Mouse (Mus musculus) heart, embryonic 11.5 days (tissue): ENCODE results near the gene 2900011O08Rik. TPM values are rescaled to one million over a fixed set of nuclear protein-coding genes. Genes with fewer than 3 reads are reported as not detected.
"Not testable (repeated sequence)": the region's sequence is repeated elsewhere in the genome, so short reads cannot be mapped to it uniquely, and the experiment has no call there.

Source experiments
- ATAC-seq: fragments of 200-750 bp; cut with Nextera tagmentation; replicated peaks from 2 replicates; pipeline ENCODE4 v1.8.0; 2017; ENCODE audit warnings: moderate library complexity; ENCODE audit not compliant: insufficient number of reproducible peaks, low FRiP score, low TSS enrichment
- H3K27ac ChIP-seq: fragments of 300-500 bp; sonication (generic); 2 replicates; pipeline ENCODE4 v1.5.1; 2014; ENCODE audit warnings: mild to moderate bottlenecking, low read depth, low read length
- H3K27me3 ChIP-seq: fragments of 300-500 bp; sonication (generic); 2 replicates; pipeline ENCODE4 v1.6.1; 2014; ENCODE audit warnings: mild to moderate bottlenecking, low read length, mixed read lengths; ENCODE audit not compliant: control insufficient read depth, insufficient read depth
- H3K36me3 ChIP-seq: fragments of 300-500 bp; sonication (generic); 2 replicates; pipeline ENCODE4 v1.6.1; 2014; ENCODE audit warnings: mild to moderate bottlenecking, low read length, moderate library complexity, mixed read lengths; ENCODE audit not compliant: control insufficient read depth, insufficient read depth
- H3K4me1 ChIP-seq: fragments of 300-500 bp; sonication (generic); 2 replicates; pipeline ENCODE4 v1.6.1; 2014; ENCODE audit warnings: low read length; ENCODE audit not compliant: control insufficient read depth, insufficient read depth
- H3K4me2 ChIP-seq: fragments of 300-500 bp; sonication (generic); 2 replicates; pipeline ENCODE4 v1.6.1; 2014; ENCODE audit warnings: mild to moderate bottlenecking, moderate library complexity
- H3K4me3 ChIP-seq: fragments of 300-500 bp; sonication (generic); 2 replicates; pipeline ENCODE4 v1.5.1; 2014; ENCODE audit warnings: low read depth, low read length
- H3K9ac ChIP-seq: fragments of 300-500 bp; sonication (generic); 2 replicates; pipeline ENCODE4 v1.6.1; 2014; ENCODE audit warnings: mild to moderate bottlenecking, low read depth, low read length, moderate library complexity
- H3K9me3 ChIP-seq: fragments of 300-500 bp; sonication (generic); replicated peaks from 2 replicates; pipeline ENCODE4 v1.6.1; 2016; ENCODE audit warnings: low read length; ENCODE audit not compliant: control insufficient read depth
- WGBS: fragments of 180-500 bp; shearing (Covaris S2); extraction: QIAGEN DNeasy Blood & Tissue Kit; methylation state at CpG from one replicate; pipeline ENCODE4 v1.1.7; 2014; ENCODE audit not compliant: insufficient replicate concordance; 5-methylcytosine and 5-hydroxymethylcytosine counted together
- polyA plus RNA-seq: library from polyadenylated mRNA; unstranded; fragments of >200 nt; fragmentation: Nextera tagmentation; extraction: Ambion mirVana; gene quantifications from 2 replicates; pipeline ENCODE4 v1.2.1, GENCODE M21; 2014

The 2900011O08Rik gene
- polyA plus RNA-seq, 1 experiment from 2014 or later = 1.3 TPM

- Histone ChIP-seq H3K4me3 (no peak overlapping the region), H3K36me3 (no peaks in the 10 kb centered on the region), H3K27ac (no peak overlapping the region), H3K9me3 (no peaks in the 10 kb centered on the region), H3K27me3 (no peaks in the 10 kb centered on the region), H3K9ac (no peak overlapping the region), H3K4me1 (no peaks in the 10 kb centered on the region), H3K4me2 (no peak overlapping the region)
- WGBS = 33% methylated on average over 1 of the region's 1 CpGs
- ATAC-seq = no peak
Observed at GRCm38 (mm10) chr16:13962053-13962452, 24.4 kb upstream of the 2900011O08Rik start.

DNA sequence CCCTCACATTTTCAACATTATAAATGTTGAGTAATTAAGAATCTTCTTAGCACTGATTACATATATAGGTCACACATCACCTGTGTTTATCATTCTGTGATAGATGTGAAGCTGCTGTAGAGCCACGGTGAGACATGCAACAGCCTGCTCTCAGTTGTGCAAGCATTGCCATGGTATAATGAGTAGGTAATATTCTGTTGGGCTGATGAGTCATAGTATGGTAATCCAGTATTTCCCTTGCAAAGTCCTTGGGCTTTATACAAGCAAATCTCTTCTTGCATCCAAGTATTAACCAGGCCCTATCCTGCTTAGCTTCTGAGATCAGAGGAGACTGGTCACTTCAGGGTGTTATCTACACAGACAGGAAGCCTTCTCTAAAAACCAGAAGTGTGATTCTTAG, 17.3 kb upstream of the 2900011O08Rik start:
- H3K36me3 ChIP-seq = no peaks in the 10 kb centered on the region
- 79% methylated on average over 1 of the region's 1 CpGs for WGBS
- H3K4me2 ChIP-seq = no peak overlapping the region
- no peak overlapping the region for H3K4me3 ChIP-seq
- H3K9me3 ChIP-seq = no peaks in the 10 kb centered on the region
- H3K4me1 ChIP-seq = no peaks in the 10 kb centered on the region
- ATAC-seq = no peak
- no peaks in the 10 kb centered on the region for H3K27me3 ChIP-seq
- H3K9ac ChIP-seq = no peak overlapping the region
- no peak overlapping the region for H3K27ac ChIP-seq

- no peak for ATAC-seq
- Histone ChIP-seq H3K36me3 (no peaks in the 10 kb centered on the region), H3K9me3 (no peaks in the 10 kb centered on the region), H3K4me3 (no peak overlapping the region), H3K27me3 (no peaks in the 10 kb centered on the region), H3K9ac (no peak overlapping the region), H3K4me2 (no peak overlapping the region), H3K27ac (no peak overlapping the region), H3K4me1 (no peaks in the 10 kb centered on the region)
- 89% methylated on average over 6 of the region's 8 CpGs for WGBS
Observed at GRCm38 (mm10) chr16:13972051-13972450, 14.4 kb upstream of the 2900011O08Rik start.

GRCm38 (mm10) chr16:13976358-13976896, 10.0 kb upstream of the 2900011O08Rik start:
- not testable (repeated sequence) for H3K9ac ChIP-seq
- WGBS = 79% methylated on average over 4 of the region's 4 CpGs

DNA sequence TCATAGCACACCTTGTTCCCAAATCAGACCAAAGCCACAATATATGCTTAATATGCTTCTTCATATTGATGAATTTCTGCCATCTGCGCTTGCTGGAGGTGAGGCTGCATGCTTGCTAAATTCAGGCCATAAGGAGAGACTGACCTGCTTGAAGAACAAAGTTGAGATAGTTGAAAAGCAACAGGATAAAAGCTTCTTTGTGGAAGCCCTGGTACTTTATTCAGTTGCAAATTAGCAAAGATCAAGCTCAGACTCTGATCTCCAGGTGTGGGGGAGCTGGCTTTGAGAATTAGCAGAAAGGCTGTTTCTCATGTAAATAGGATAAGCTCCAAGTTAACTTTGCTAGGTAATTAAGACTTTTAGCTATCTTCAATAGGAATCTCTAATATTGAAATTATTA, 9.4 kb upstream of the 2900011O08Rik start:
- not testable (repeated sequence) for H3K27ac ChIP-seq, H3K4me1 ChIP-seq, H3K9ac ChIP-seq, H3K36me3 ChIP-seq, H3K27me3 ChIP-seq, H3K4me3 ChIP-seq, ATAC-seq, H3K9me3 ChIP-seq, H3K4me2 ChIP-seq
- 29% methylated on average over 1 of the region's 1 CpGs for WGBS

More at GRCm38 (mm10) chr16:13976358-13976896, 10.0 kb upstream of the 2900011O08Rik start:
- H3K4me1 ChIP-seq, H3K36me3 ChIP-seq, H3K27me3 ChIP-seq, H3K4me3 ChIP-seq, H3K9me3 ChIP-seq, H3K27ac ChIP-seq, ATAC-seq, H3K4me2 ChIP-seq: not testable (repeated sequence)

- H3K27me3 ChIP-seq, H3K36me3 ChIP-seq, H3K4me1 ChIP-seq, H3K4me2 ChIP-seq, H3K27ac ChIP-seq, H3K9ac ChIP-seq, H3K9me3 ChIP-seq, ATAC-seq, H3K4me3 ChIP-seq: not testable (repeated sequence)
- WGBS = 72% methylated on average over 3 of the region's 3 CpGs
Observed at GRCm38 (mm10) chr16:13981726-13982125, 4.7 kb upstream of the 2900011O08Rik start.

DNA sequence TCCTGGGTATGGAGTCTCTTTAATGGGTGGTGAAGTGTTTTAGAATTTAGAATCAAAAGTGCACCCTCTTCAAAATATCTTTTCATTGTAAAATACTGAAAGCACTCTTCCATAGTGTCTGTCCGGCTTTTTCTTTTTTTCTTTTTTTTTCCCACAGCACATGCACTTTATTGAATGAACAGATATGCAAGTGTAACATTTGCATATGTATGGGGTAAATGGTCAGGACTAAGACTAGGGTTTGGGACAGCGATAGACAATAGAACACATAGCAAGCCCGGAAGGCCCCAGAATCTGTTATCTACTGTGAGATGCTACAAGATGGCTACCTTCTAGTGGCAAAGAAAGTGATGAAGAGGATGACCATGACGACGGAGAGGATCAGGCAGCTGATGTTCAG, 3.2 kb upstream of the 2900011O08Rik start:
- no peak for ATAC-seq
- Histone ChIP-seq H3K27me3 (peaks cover 2% of the 10 kb centered on the region; the same call in 1 of the 2 replicates), H3K4me1 (0 out of 2 replicates have a peak, but pooled peaks cover 2% of the 10 kb centered on the region), H3K9me3 (no peaks in the 10 kb centered on the region), H3K36me3 (no peaks in the 10 kb centered on the region), H3K27ac (no peak overlapping the region), H3K4me2 (no peak overlapping the region), H3K4me3 (no peak overlapping the region), H3K9ac (no peak overlapping the region)
- 84% methylated on average over 5 of the region's 5 CpGs for WGBS

- 0 out of 2 replicates have a peak, but pooled peaks cover 2% of the 10 kb centered on the region for H3K4me1 ChIP-seq
- H3K36me3 ChIP-seq = no peaks in the 10 kb centered on the region
- H3K9ac ChIP-seq = no peak overlapping the region
- H3K9me3 ChIP-seq = no peaks in the 10 kb centered on the region
- peak overlapping the region; percentile 81 for H3K4me2 ChIP-seq
- H3K27me3 ChIP-seq = peaks cover 2% of the 10 kb centered on the region; the same call in 1 of the 2 replicates
- no peak overlapping the region for H3K27ac ChIP-seq
- WGBS = 56% methylated on average over 3 of the region's 3 CpGs
- H3K4me3 ChIP-seq = no peak overlapping the region
- ATAC-seq = no peak
Observed at GRCm38 (mm10) chr16:13986197-13986573, 219 bp upstream of the 2900011O08Rik start.

GRCm38 (mm10) chr16:13992518-13993248, 6.3 kb downstream of the 2900011O08Rik start:
- no peak for ATAC-seq
- WGBS = 74% methylated on average over 11 of the region's 11 CpGs

More at GRCm38 (mm10) chr16:13992518-13993248, 6.3 kb downstream of the 2900011O08Rik start:
- no peak overlapping the region for H3K4me3 ChIP-seq
- no peak overlapping the region for H3K9ac ChIP-seq
- no peaks in the 10 kb centered on the region for H3K36me3 ChIP-seq
- H3K9me3 ChIP-seq = no peaks in the 10 kb centered on the region
- H3K4me1 ChIP-seq = no peaks in the 10 kb centered on the region
- H3K4me2 ChIP-seq = no peak overlapping the region
- H3K27ac ChIP-seq = no peak overlapping the region
- H3K27me3 ChIP-seq = no peaks in the 10 kb centered on the region
